Mouse (Mus musculus): ENCODE data around the gene Creld1. TPM values are rescaled to one million over a fixed set of nuclear protein-coding genes. Genes with fewer than 3 reads are reported as not detected.
A peak's percentile ranks its signal among the peaks of the same experiment; 100 is the strongest.

Gene Creld1
- 29.2 and 29.9 TPM in 2 replicates for polyA plus RNA-seq (2014; fragmentation: Nextera tagmentation; extraction: Ambion mirVana)

DNA sequence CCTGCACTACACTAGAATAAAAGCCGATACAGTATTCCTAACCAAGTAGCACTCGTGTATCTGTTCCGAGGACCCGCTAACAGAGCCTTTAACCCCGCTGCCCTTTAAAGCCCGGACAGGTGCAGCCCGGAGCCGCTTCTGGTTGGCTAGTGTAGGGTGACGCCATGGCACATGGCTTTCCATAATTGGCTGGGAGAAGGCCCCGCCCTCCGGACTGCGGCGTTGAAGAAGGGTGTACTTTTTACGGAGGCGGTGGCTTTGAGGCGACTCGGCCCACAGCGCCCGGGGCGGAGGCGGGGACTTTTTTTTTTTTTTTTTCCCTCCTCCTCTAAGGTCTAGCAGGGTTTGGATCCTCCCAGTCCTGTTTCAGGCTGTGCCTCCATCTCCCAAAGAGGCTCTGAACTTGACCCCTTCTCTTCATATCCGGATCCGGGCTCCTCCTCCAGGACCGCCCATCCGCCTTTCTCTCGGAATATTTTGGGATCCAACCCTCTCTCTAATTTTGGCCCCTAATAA, at the start of gene Creld1:
Gene Creld1, plus strand, starts transcription at position 198 of the 516 bp plus-strand sequence.
- Histone ChIP-seq H3K4me2 (peak within 1 kb of the TSS; percentile 88), H3K4me3 (ENCODE audit: low read depth, low read length) (peak within 1 kb of the TSS; percentile 66), H3K27me3 (ENCODE audit: control insufficient read depth, insufficient read depth, low read length) (no peaks in the 10 kb centered on the region; the same call in 1 of the 2 replicates), H3K36me3 (ENCODE audit: control insufficient read depth, insufficient read depth, low read length) (no peaks in the 10 kb centered on the region), H3K4me1 (ENCODE audit: control insufficient read depth, insufficient read depth, low read length) (peaks cover 21% of the 10 kb centered on the region), H3K27ac (ENCODE audit: low read depth, low read length) (peak within 1 kb of the TSS; percentile 86), H3K9ac (ENCODE audit: low read length) (peak within 1 kb of the TSS; percentile 88), H3K9me3 (ENCODE audit: control insufficient read depth, low read length) (no peaks in the 10 kb centered on the region)
- ATAC-seq (ENCODE audit: low FRiP score) (peak; percentile 96), DNase-seq (ENCODE audit: low spot score, missing footprints) (peak; percentile 99)
- WGBS, result under 1% methylated on average over 26 of the region's 26 CpGs

DNA sequence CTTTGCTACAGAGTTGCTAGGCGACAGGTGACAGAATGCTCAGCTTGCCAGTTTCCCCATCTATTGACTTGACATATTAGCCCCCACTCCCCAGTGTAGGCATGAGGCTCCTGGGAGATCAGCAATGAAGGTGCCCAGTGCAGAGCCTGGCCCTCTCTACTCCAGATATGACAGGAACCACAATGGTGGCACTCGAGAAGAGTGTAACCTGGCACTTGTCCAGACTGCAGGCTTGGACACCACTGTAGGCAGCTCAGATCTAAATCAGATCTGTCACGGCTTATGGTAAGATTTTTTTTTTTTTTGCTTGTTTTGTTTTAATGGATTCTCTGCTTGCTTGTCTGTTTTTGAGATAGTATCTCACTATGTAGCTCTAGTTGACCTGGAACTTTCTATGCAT, 49.4 kb upstream of the Creld1 start:
- DNase-seq (ENCODE audit: low spot score, missing footprints) (no peak), ATAC-seq (ENCODE audit: low FRiP score) (no peak)
- 78% methylated on average over 3 of the region's 3 CpGs for WGBS
- Histone ChIP-seq H3K4me3 (ENCODE audit: low read depth, low read length) (no peak overlapping the region), H3K4me1 (ENCODE audit: control insufficient read depth, insufficient read depth, low read length) (no peaks in the 10 kb centered on the region), H3K9ac (ENCODE audit: low read length) (no peak overlapping the region), H3K4me2 (no peak overlapping the region), H3K9me3 (ENCODE audit: control insufficient read depth, low read length) (no peaks in the 10 kb centered on the region), H3K27ac (ENCODE audit: low read depth, low read length) (no peak overlapping the region), H3K27me3 (ENCODE audit: control insufficient read depth, insufficient read depth, low read length) (no peaks in the 10 kb centered on the region), H3K36me3 (ENCODE audit: control insufficient read depth, insufficient read depth, low read length) (no peaks in the 10 kb centered on the region)

DNA sequence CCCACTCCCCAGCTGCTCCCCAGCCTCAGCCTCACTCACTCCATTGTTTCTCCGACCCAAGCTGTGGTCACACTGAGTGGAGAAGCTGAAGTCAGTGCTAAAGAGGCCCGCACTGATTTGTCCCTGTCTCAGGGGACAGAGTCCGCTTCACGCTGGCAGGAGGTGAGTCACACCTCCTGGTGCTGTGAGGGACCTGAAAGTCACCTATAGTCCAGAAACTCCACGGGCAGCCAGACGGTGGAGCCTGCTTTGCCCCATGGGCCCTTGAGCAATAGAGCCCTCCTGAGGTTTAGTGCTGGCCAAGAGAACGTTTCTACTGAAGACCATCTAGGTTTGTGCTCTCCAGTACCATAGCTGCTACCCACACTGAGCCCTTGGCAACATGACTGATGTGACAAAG, 48.4 kb upstream of the Creld1 start:
- Histone ChIP-seq H3K9ac (ENCODE audit: low read length) (no peak overlapping the region), H3K4me3 (ENCODE audit: low read depth, low read length) (no peak overlapping the region), H3K9me3 (ENCODE audit: control insufficient read depth, low read length) (no peaks in the 10 kb centered on the region), H3K4me1 (ENCODE audit: control insufficient read depth, insufficient read depth, low read length) (no peaks in the 10 kb centered on the region), H3K36me3 (ENCODE audit: control insufficient read depth, insufficient read depth, low read length) (no peaks in the 10 kb centered on the region), H3K4me2 (no peak overlapping the region), H3K27me3 (ENCODE audit: control insufficient read depth, insufficient read depth, low read length) (no peaks in the 10 kb centered on the region), H3K27ac (ENCODE audit: low read depth, low read length) (no peak overlapping the region)
- ATAC-seq (ENCODE audit: low FRiP score) (no peak), DNase-seq (ENCODE audit: low spot score, missing footprints) (no peak)
- WGBS, result 75% methylated on average over 7 of the region's 7 CpGs

DNA sequence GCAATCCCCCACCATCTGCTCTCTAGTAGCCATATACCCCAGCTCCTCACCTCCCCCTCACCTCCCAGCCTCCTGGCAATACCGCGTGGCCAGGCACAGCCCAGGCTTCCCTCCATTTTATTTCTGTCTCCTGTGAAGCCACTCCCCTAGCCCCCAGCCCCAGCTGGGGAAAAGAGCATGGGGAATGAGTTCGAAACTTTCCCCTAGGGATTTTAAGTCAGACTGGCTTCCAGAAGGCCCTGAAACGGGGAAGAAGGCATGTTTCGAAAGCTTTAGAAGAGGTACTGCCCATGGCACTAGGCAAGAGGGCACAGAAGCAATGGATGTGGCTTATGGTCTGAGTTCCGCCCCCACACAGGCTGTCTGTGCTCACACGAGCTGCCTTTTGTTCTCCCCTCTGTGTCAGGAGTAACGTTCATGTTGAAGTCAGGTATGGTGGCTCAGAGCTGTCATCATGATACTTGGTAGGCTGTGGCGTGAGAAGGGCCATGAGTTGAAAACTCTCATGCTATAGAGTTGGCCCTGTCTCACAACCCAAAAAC, 47.4 kb upstream of the Creld1 start, which contains the start of gene Cidec:
Gene Cidec, minus strand, starts transcription at position 97 of the 542 bp plus-strand sequence.
- Histone ChIP-seq H3K4me1 (ENCODE audit: control insufficient read depth, insufficient read depth, low read length) (no peaks in the 10 kb centered on the region), H3K9ac (ENCODE audit: low read length) (no peak within 1 kb of the TSS), H3K9me3 (ENCODE audit: control insufficient read depth, low read length) (no peaks in the 10 kb centered on the region), H3K4me3 (ENCODE audit: low read depth, low read length) (no peak within 1 kb of the TSS), H3K27me3 (ENCODE audit: control insufficient read depth, insufficient read depth, low read length) (no peaks in the 10 kb centered on the region), H3K36me3 (ENCODE audit: control insufficient read depth, insufficient read depth, low read length) (no peaks in the 10 kb centered on the region), H3K27ac (ENCODE audit: low read depth, low read length) (no peak within 1 kb of the TSS), H3K4me2 (no peak within 1 kb of the TSS)
- DNase-seq (ENCODE audit: low spot score, missing footprints) (peak; percentile 72), ATAC-seq (ENCODE audit: low FRiP score) (no peak)
- WGBS, result 75% methylated on average over 9 of the region's 9 CpGs

DNA sequence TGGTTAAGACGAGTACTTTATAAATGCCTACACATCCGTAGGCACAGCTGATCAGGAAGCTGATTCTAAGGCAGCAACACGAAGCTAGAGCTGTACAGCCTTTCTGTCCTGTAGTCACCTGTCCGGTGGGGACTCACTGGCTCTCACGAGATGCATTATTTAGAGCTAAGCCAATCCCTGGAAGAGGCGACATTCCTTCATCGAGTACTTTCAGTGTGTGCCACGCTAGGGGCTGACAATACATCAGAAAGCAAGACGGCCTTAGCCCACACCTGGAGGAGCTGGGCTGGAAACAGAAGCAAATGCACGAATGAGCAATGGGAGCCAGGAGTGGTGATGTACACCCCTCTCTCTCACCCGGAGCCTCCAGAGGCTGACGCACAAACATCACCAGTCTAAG, 46.0 kb upstream of the Creld1 start:
- Histone ChIP-seq H3K27ac (ENCODE audit: low read depth, low read length) (no peak overlapping the region), H3K4me2 (no peak overlapping the region), H3K27me3 (ENCODE audit: control insufficient read depth, insufficient read depth, low read length) (no peaks in the 10 kb centered on the region), H3K36me3 (ENCODE audit: control insufficient read depth, insufficient read depth, low read length) (no peaks in the 10 kb centered on the region), H3K9ac (ENCODE audit: low read length) (no peak overlapping the region), H3K4me3 (ENCODE audit: low read depth, low read length) (no peak overlapping the region), H3K9me3 (ENCODE audit: control insufficient read depth, low read length) (no peaks in the 10 kb centered on the region), H3K4me1 (ENCODE audit: control insufficient read depth, insufficient read depth, low read length) (no peaks in the 10 kb centered on the region)
- peak; percentile 79 for DNase-seq (ENCODE audit: low spot score, missing footprints)
- no peak for ATAC-seq (ENCODE audit: low FRiP score)
- 82% methylated on average over 12 of the region's 12 CpGs for WGBS

DNA sequence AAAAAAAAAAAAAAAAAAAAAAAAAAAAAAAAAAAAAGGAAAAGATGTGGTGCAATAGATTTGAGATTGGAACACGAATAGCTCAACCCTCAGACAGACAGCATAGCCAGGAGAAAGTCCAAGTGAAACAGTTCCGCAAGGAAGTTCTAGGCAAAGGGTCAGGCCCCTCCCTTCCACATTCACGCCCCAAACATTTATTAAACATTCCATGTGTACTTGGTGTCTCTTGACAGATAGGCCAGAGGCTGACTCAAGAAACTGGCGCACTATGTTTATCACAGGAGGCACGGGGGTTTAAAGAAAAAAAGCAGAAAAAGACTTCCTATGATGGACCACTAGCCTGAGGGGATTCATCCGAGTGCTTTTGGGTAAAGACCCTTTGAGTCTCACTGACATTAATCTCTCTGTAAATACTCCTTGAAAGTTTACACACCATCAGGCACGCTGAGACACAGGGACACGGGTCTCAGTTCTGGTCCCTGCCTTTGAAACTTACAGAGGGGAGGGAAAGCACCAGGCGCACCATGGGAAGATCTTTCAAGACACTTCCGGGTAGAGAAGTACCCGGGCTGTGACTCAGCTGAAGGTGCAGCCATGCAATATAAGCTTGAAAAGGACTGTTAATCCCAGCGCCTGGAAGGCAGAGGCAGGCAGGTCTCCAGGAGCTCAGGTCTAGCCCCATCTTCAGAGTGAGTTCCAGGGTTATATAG, 44.2 kb upstream of the Creld1 start:
- Histone ChIP-seq H3K36me3 (ENCODE audit: control insufficient read depth, insufficient read depth, low read length) (no peaks in the 10 kb centered on the region), H3K27ac (ENCODE audit: low read depth, low read length) (no peak overlapping the region), H3K9ac (ENCODE audit: low read length) (no peak overlapping the region), H3K9me3 (ENCODE audit: control insufficient read depth, low read length) (no peaks in the 10 kb centered on the region), H3K4me3 (ENCODE audit: low read depth, low read length) (no peak overlapping the region), H3K27me3 (ENCODE audit: control insufficient read depth, insufficient read depth, low read length) (no peaks in the 10 kb centered on the region), H3K4me1 (ENCODE audit: control insufficient read depth, insufficient read depth, low read length) (peaks cover 7% of the 10 kb centered on the region; the same call in 1 of the 2 replicates), H3K4me2 (no peak overlapping the region)
- 71% methylated on average over 12 of the region's 12 CpGs for WGBS
- DNase-seq (ENCODE audit: low spot score, missing footprints) (peak; percentile 78), ATAC-seq (ENCODE audit: low FRiP score) (no peak)

DNA sequence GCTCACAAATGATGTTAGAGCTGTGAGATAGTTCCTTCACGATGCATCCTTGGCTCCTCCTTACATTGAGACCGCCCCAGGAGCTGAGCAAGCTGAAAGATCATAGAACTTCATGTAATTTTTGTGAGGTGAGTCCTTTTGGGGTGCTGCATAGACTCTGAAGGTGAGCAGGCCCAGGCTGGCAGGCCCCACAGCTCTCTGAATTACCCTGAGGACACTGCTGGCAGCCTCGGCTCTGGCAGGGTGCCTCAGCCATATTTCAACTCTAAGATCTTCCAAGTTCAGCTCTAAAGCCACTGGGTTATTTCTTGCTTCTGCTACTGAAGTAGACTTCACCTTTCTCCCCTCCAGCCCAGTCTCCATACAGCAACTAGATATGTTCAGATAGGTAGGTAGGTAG, 42.4 kb upstream of the Creld1 start:
- no peaks in the 10 kb centered on the region for H3K36me3 ChIP-seq (ENCODE audit: control insufficient read depth, insufficient read depth, low read length)
- no peaks in the 10 kb centered on the region for H3K27me3 ChIP-seq (ENCODE audit: control insufficient read depth, insufficient read depth, low read length)
- no peaks in the 10 kb centered on the region for H3K9me3 ChIP-seq (ENCODE audit: control insufficient read depth, low read length)
- no peak overlapping the region for H3K27ac ChIP-seq (ENCODE audit: low read depth, low read length)
- WGBS, result 85% methylated on average over 3 of the region's 3 CpGs
- H3K9ac ChIP-seq (ENCODE audit: low read length), result no peak overlapping the region
- peaks cover 7% of the 10 kb centered on the region; the same call in 1 of the 2 replicates for H3K4me1 ChIP-seq (ENCODE audit: control insufficient read depth, insufficient read depth, low read length)
- ATAC-seq (ENCODE audit: low FRiP score) (no peak), DNase-seq (ENCODE audit: low spot score, missing footprints) (peak; percentile 68)
- no peak overlapping the region for H3K4me2 ChIP-seq
- H3K4me3 ChIP-seq (ENCODE audit: low read depth, low read length), result no peak overlapping the region

DNA sequence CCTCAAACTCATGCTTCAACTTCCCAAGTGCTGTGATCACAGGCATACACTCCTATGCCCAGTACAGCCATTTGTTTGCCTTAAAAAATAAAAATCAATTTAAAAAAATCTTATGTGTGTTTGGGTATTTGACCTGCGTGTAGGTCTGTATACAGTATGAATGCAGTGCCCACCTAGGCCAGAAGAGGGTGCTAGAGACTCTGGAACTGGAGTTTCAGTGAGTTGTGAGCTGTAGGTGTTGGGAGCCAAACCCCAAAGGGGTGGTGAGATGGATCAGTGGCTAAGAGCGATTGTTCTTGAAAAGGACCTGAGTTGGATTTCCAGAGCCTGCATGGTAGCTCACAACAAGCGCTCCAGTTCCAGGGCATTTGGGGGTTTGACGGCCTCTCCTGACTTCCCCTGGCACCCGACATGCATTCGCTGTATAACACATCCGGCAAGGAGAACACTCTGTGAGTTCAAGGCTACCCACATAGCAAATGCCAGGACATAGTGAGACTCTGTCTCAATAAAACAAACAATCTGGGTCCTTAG, 41.9 kb upstream of the Creld1 start:
- H3K9ac ChIP-seq (ENCODE audit: low read length), result no peak overlapping the region
- no peak overlapping the region for H3K4me2 ChIP-seq
- DNase-seq (ENCODE audit: low spot score, missing footprints) (peak; percentile 97), ATAC-seq (ENCODE audit: low FRiP score) (0 out of 2 replicates have a peak, but pooled peaks have one; percentile 3)
- H3K9me3 ChIP-seq (ENCODE audit: control insufficient read depth, low read length), result no peaks in the 10 kb centered on the region
- no peak overlapping the region for H3K27ac ChIP-seq (ENCODE audit: low read depth, low read length)
- H3K27me3 ChIP-seq (ENCODE audit: control insufficient read depth, insufficient read depth, low read length), result no peaks in the 10 kb centered on the region
- peaks cover 7% of the 10 kb centered on the region; the same call in 1 of the 2 replicates for H3K4me1 ChIP-seq (ENCODE audit: control insufficient read depth, insufficient read depth, low read length)
- H3K36me3 ChIP-seq (ENCODE audit: control insufficient read depth, insufficient read depth, low read length), result no peaks in the 10 kb centered on the region
- 53% methylated on average over 7 of the region's 7 CpGs for whole genome bisulfite sequencing
- no peak overlapping the region for H3K4me3 ChIP-seq (ENCODE audit: low read depth, low read length)

DNA sequence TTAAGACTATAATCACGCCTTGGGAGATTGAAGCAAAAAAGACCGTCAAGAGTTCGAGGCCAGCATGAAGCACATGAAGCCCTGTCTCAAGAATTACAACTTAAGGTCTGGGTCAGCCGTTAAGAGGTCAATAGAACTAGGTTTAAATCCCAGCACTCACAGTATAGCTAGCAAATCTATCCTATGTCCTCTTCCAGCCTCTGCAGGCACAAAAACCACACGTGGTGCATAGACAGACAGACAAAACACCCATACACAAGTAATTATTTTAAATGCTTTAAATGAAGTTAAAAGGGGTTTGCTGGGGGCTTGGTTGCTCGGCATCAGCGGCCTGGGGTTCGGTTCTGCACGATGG, 41.0 kb upstream of the Creld1 start:
- H3K27ac ChIP-seq (ENCODE audit: low read depth, low read length), result no peak overlapping the region
- peaks cover under 1% of the 10 kb centered on the region; the same call in 1 of the 2 replicates for H3K36me3 ChIP-seq (ENCODE audit: control insufficient read depth, insufficient read depth, low read length)
- ATAC-seq (ENCODE audit: low FRiP score) (peak; percentile 45; the same call in 1 of the 2 replicates), DNase-seq (ENCODE audit: low spot score, missing footprints) (no peak)
- WGBS, result 41% methylated on average over 9 of the region's 9 CpGs
- H3K9ac ChIP-seq (ENCODE audit: low read length), result peak overlapping the region; percentile 89
- H3K4me2 ChIP-seq, result peak overlapping the region; percentile 77
- no peaks in the 10 kb centered on the region for H3K9me3 ChIP-seq (ENCODE audit: control insufficient read depth, low read length)
- no peaks in the 10 kb centered on the region for H3K27me3 ChIP-seq (ENCODE audit: control insufficient read depth, insufficient read depth, low read length)
- H3K4me3 ChIP-seq (ENCODE audit: low read depth, low read length), result peak overlapping the region; percentile 85
- peaks cover 7% of the 10 kb centered on the region; the same call in 1 of the 2 replicates for H3K4me1 ChIP-seq (ENCODE audit: control insufficient read depth, insufficient read depth, low read length)
